Mouse (Mus musculus): ENCODE data around the gene Olfr642. TPM values are rescaled to one million over a fixed set of nuclear protein-coding genes. Genes with fewer than 3 reads are reported as not detected.

The Olfr642 gene
- total RNA-seq (2022): not detected

DNA sequence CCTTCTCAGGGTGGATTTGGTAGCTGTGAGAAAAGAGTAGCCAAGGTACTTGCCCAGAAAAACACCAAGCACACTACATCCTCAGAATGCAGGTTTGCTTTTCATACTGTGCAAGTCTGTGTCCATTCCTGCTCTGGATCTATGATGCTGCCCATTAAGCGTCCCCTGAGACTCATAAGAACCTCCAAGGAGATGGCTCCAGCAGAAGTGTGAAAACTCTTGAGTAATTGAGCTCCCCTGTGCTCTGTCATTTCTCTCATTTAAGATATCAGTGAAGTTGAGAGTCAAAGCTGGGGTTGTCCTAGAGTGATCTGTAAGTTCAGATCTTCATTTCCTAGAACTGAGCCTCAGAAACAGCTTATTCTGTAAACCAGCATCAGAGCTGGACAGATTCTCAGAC is at the start of gene Olfr642:
Olfr642 (minus strand) TSS at position 101 of the 400 bp plus-strand sequence.
- DNase-seq (ENCODE audit: low spot score in 2 of 2): no peak

DNA sequence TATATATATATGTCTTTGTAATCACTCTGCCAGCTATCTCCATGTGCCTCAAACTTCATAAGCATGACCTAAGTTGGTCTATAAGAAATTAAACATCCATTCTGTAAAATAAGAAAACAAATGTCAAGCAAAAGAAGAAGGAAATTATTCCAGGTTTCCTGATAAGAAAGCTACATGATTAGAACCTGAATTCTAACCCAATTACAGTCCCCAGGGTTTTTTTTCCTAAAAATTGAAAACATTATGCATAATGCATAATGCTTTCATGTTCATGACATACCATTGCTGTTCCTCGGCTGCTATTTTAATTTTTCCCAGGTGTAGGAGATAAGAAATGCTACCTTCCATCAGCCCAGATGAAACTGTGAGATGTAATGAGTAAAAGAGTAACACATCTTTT is 32.9 kb upstream of the Olfr642 start, which contains the start of gene Olfr645:
Olfr645 (minus strand) TSS at position 101 of the 400 bp plus-strand sequence.
- no peak for DNase-seq (ENCODE audit: low spot score in 2 of 2)

DNA sequence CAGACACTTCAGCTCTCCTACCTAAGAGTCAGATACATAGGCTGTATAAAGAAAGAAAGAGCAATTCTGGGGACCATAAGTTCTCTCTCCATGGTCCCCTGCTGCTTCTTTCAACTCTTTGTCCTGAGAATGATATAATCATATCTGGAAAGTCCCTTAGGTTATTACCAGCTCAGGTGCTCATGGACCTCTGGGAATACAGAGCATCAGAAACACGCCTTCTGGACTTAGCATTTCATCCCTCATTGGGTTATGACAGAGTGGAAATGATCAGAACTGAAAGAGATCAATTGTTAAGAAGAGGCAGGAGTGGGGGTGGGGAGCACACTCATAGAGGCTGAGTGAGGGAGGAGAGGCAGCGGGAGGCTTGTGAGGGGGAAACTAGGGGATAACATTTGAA is 19.3 kb upstream of the Olfr642 start, which contains the start of gene Olfr644:
Olfr644 (minus strand) TSS at position 101 of the 400 bp plus-strand sequence.
- DNase-seq (ENCODE audit: low spot score in 2 of 2): no peak

DNA sequence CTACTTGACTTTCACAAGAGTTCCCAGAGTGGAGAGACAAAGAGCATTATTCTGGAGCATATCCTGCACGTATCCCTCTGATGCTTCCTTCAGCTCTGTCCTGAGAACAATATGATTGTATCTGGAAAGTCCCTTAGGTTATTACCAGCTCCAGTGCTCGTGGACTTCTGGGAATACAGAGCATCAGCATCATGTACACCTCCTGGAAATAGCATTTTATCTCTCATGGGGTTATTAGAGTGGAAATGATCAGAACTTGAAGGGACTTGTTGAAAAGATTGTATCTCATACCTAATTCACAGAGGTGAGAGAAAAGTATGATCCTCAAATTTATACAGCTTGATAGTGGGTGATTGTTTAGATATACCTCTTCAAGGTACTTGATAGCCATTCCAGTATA is 8.9 kb upstream of the Olfr642 start, which contains the start of gene 4930516K23Rik:
4930516K23Rik (minus strand) TSS at position 101 of the 400 bp plus-strand sequence.
- DNase-seq (ENCODE audit: low spot score in 2 of 2): no peak

DNA sequence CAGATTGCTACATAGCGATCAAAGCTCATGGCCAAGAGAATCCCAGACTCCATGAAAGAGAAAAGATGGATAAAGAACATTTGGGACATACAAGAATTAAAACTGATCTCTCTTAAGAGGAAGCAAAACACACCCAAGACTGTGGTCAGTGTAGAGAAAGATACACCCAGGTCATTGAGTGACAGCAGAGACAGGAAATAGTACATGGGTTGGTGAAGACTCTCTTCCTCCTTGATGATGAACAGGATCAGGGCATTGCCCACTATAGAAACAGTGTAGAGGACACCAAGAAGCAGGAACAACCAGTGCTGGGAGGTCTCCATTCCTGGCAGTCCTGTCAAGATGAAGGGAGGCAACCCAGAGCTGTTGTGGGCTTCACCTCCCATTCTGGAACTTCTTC is 6.7 kb upstream of the Olfr642 start:
- no peak for DNase-seq (ENCODE audit: low spot score in 2 of 2)

DNA sequence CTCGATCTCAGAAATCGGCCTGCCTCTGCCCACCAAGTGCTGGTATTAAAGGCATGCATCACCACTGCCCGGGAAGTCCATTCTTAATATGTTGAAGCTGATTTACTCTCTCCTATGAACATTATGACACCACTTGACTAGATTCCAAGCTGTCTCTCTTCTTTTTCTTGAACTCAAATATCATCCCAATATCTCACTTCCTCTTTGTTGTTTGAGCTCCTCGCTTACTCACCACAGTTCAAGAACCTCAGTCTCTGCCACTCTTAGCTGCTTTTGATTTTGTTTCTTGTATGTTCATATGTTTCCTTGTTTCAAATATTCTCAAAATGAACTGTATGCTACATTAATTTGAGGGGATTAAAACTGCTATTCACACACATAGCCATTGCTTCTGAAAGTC is 1.7 kb downstream of the Olfr642 start:
- DNase-seq (ENCODE audit: low spot score in 2 of 2): no peak

DNA sequence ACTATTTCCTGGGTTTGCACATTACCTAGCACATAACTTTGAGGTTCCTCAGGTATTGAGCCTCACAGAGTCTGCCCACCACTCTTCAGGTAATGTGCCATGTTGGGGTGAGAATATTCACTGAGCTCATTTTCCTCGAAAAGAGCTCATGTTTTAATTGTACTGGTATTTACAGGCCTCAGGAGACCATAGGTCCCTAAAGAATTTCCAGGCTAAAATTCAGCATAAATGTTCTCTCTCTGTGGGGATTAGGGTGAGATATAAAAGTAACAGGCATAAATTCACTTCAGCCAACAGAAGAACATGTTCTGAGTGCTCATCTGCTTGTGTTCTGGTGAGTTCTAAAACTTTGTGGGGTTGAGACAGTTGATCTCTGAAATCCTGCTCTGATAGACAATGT is 17.3 kb downstream of the Olfr642 start, which contains the start of gene Olfr641:
Olfr641 (plus strand) TSS at position 301 of the 400 bp plus-strand sequence.
- no peak for DNase-seq (ENCODE audit: low spot score in 2 of 2)

DNA sequence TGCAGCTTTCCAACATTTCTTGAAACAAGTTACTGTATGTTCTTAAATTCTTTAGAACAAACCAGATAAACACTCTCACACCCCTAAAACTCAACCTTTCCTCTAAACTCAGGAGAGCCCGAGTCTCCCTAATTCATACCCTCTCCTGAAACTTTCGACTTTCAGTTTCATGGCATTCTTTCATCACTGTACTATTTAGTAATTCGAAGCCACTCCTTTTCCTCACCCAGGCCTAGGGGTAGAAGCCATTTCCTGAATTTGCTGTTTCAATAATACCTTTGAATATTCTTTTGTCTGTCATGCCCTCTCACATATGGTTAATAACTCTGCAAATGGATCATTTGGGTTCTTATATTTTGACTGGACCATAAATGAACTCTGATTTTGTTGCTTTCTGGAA is 25.5 kb downstream of the Olfr642 start:
- DNase-seq (ENCODE audit: low spot score in 2 of 2): no peak

DNA sequence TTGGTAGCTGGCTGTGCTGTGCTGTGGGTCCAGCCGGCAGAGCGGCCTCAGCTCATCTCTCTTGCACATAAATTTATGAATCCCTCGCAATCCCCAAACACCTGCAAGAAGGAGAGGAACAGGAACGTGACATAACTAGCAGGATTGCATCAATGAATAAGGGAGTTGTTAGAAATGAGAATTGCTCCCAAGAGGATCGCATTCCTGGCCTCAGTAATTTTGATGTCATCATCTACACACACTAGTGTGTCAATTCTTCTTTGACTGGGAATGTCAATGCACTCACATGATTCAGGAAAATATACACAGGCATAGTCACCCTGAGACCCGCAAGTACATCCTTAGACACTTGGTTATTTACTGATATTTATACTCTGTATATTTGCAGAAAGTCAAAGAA is 27.0 kb downstream of the Olfr642 start, which contains the start of gene Olfr640:
Olfr640 (minus strand) TSS at position 101 of the 400 bp plus-strand sequence.
- no peak for DNase-seq (ENCODE audit: low spot score in 2 of 2)

DNA sequence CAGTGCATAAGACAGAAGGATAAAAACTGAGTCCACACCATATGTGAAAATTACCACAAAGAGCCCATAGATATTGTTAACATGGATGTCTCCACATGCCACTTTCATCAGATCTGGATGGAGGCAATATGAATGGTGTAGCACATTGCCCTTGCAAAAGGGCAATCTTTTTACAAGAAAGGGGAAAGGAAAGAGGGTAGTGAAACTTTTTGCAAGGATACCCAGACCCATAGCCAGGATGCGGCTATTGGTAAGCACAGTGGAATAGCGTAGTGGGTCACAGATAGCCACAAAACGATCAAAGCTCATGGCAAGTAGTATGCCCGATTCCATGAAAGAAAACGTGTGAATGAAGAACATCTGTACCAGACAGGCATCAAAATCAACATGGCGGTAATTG is 30.8 kb downstream of the Olfr642 start:
- no peak for DNase-seq (ENCODE audit: low spot score in 2 of 2)

DNA sequence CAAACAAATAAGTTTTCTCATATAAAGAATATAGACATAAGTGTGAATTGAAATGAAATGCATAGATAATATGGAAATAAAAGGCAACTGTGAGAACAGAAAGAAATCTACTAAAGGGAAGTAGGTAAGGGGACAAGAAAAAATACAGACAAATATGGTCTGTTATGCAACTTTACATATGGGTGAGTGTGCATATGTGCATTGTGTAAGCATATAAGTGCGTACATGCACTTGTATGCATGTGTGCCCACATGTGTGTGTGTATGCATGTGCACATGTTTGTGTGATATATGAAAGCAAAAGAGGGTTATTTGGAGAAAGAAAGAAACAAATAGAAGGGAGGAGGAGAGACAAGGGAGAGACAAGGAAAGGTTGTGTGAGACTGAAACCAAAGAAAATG is 33.5 kb downstream of the Olfr642 start:
- DNase-seq (ENCODE audit: low spot score in 2 of 2): no peak

DNA sequence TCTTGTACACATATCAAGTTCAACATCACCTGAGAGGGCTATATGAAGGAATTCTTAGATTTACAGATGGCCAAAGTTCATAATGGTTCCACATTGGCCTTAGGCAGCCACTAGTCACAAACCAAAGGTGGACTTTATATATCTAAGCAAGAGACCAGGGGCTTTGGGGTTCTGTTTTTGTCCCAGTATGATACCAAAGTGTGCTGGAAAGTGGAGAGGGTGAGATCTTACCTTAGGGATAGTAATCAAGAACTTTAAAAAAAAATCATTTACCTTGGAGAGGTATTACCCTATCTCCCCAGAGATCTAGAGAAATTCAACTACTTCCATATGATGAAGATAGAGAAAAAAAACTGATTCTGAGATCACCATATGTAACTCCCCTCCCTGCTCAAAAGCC is 35.3 kb downstream of the Olfr642 start, which contains the start of gene Olfr639:
Olfr639 (minus strand) TSS at position 101 of the 400 bp plus-strand sequence.
- no peak for DNase-seq (ENCODE audit: low spot score in 2 of 2)

DNA sequence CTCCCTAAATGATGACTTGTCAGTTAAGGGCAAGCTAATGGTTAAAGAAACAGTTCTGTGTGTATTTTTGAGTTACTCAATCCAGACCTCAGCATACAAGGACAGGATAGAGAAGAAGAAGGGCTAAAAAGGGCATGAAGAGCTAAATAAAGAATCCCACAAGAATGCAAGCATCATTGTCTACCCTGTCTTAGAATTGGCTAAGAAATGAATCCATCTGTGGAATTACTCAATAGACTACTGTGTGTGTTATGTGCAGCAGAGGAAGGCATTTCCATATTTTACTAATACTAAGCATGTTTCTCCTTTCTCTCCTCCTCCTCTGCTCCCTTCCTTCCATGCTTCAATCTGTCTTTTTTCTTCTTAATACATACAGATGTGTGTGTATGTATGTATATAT is 53.3 kb downstream of the Olfr642 start:
- no peak for DNase-seq (ENCODE audit: low spot score in 2 of 2)

DNA sequence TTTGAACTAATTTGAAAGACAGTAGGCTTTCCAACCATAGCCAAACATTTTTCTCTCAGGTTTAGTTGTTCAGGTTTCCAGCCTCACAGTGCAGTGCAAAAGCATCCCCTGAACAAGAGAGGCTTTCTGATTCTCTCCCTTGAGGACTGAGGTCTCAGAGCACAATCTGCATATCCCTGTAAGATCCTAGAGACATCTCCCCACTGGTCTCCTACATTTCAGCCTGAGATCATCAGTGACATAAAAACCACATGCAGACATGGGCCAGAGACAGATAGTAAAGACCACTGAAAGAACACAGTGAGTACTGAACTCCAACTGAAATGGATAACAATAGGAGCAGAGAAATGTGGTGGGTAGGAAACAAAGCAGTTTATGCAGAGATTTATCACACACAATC is 54.0 kb downstream of the Olfr642 start, which contains the start of gene Olfr638:
Olfr638 (plus strand) TSS at position 301 of the 400 bp plus-strand sequence.
- no peak for DNase-seq (ENCODE audit: low spot score in 2 of 2)

Other genes with a start within 250 kb of the Olfr642 start
- gene Hbb-bt, start 238.7 kb downstream of the Olfr642 start, total RNA-seq (2022): 10 to 100 TPM; 18.7 to 28.1 (median 21.1) TPM
- gene Hbb-bs, start 224.6 kb downstream of the Olfr642 start, total RNA-seq (2022): 100 to 1,000 TPM; 155 to 350 (median 222) TPM
- not detected for gene Hbb-bh2, start 212.1 kb downstream of the Olfr642 start, total RNA-seq (2022)
- gene Hbb-bh1, start 209.5 kb downstream of the Olfr642 start, total RNA-seq (2022): not detected
- gene Hbb-y, start 199.4 kb downstream of the Olfr642 start, total RNA-seq (2022): not detected
- not detected for gene Olfr66, start 166.4 kb downstream of the Olfr642 start, total RNA-seq (2022)
- gene Olfr64, start 158.2 kb downstream of the Olfr642 start, total RNA-seq (2022): not detected
- not detected for gene Olfr65, start 149.2 kb downstream of the Olfr642 start, total RNA-seq (2022)
- not detected for gene Olfr631, start 123.8 kb downstream of the Olfr642 start, total RNA-seq (2022)
- gene Olfr632, start 118.3 kb downstream of the Olfr642 start, total RNA-seq (2022): not detected
- gene Olfr633, start 108.2 kb downstream of the Olfr642 start, total RNA-seq (2022): not detected
- under 1 TPM in 3 of 4 experiments, not detected in 1; 0.04 to 0.05 (median 0.04) TPM for gene Olfr635, start 81.5 kb downstream of the Olfr642 start, total RNA-seq (2022)
- not detected for gene Olfr638, start 53.9 kb downstream of the Olfr642 start, total RNA-seq (2022)
- under 1 TPM in 3 of 4 experiments, not detected in 1; 0.06 to 0.31 (median 0.18) TPM for gene Olfr639, start 35.4 kb downstream of the Olfr642 start, total RNA-seq (2022)
- gene Olfr640, start 27.1 kb downstream of the Olfr642 start, total RNA-seq (2022): not detected
- gene Olfr641, start 17.2 kb downstream of the Olfr642 start, total RNA-seq (2022): not detected
- not detected for gene 4930516K23Rik, start 8.8 kb upstream of the Olfr642 start, total RNA-seq (2022)
- not detected for gene Olfr644, start 19.2 kb upstream of the Olfr642 start, total RNA-seq (2022)
- gene Olfr645, start 32.8 kb upstream of the Olfr642 start, total RNA-seq (2022): not detected
- gene Olfr646, start 52.2 kb upstream of the Olfr642 start, total RNA-seq (2022): not detected
- gene Ubqln5, start 77.2 kb upstream of the Olfr642 start, total RNA-seq (2022): not detected
- gene Olfr643, start 84.7 kb upstream of the Olfr642 start, total RNA-seq (2022): not detected
- not detected for gene Ubqln3, start 90.6 kb upstream of the Olfr642 start, total RNA-seq (2022)
- not detected for gene Ubqlnl, start 97.9 kb upstream of the Olfr642 start, total RNA-seq (2022)
- not detected for gene Olfm5, start 112.2 kb upstream of the Olfr642 start, total RNA-seq (2022)
- gene Olfr648, start 130.7 kb upstream of the Olfr642 start, total RNA-seq (2022): under 1 TPM; 0.14 to 0.31 (median 0.22) TPM
- not detected for gene Olfr649, start 143.3 kb upstream of the Olfr642 start, total RNA-seq (2022)
- under 1 TPM; 0.14 to 0.29 (median 0.16) TPM for gene Trim6, start 166.1 kb upstream of the Olfr642 start, total RNA-seq (2022)
- gene Trim34a, start 191.8 kb upstream of the Olfr642 start, total RNA-seq (2022): 1 to 10 TPM; 1.7 to 4.0 (median 2.7) TPM
- gene Trim5, start 235.4 kb upstream of the Olfr642 start, total RNA-seq (2022): 1 to 10 TPM in 2 of 4 experiments, under 1 TPM in 2; 0.47 to 1.7 (median 1.2) TPM

All from layer of hippocampus, adult 8-10 months (tissue).